Mouse (Mus musculus): ENCODE data around the gene Gdpd3.

- TF ChIP-seq CTCF (IDR thresholded peaks at IDR 0.05; ENCODE audit: low read depth) (peak; percentile 36; the same call in 1 of the 2 replicates), EP300 (IDR thresholded peaks at IDR 0.05; ENCODE audit: low read depth) (no peak)
Measured at GRCm38 (mm10) chr7:126818818-126819217, 52.7 kb downstream of the Gdpd3 start.
